ENCODE assay signal across 9 mouse cellular contexts in the genomic region with DNA sequence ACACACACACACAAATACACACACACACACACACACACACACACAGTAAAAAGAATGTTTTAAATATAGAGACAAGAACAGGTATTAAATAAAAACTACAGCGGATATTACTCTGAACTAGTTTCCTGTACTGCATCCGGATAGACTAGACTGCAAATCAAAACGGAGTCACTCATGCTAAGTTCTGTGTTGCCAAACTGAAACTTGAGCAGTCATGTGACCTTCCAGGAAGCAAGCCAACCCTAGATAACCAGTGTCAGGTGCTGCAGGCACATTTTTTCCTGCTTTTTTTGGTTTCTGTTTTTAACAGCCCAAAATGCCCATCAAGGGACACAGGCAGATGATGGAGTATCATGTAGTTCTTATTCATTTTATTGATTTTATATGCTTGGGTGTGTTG. TPM values are rescaled to one million over a fixed set of nuclear protein-coding genes. Genes with fewer than 3 reads are reported as not detected.
DNase-seq lines count a peak whose midpoint lies in the region; ATAC-seq and TF ChIP-seq lines count a peak whose summit lies in the region.
"Had no signal": no experiment of that assay in that cellular context is flagged by ENCODE, and none has a peak within 500 bp of the region (broad histone marks: within the 10 kb centered on the region; RNA-seq: fewer than 3 reads in every experiment).

No protein-coding gene starts in this region.

- TF ChIP-seq POLR2A in thymus, adult 2 months (IDR thresholded peaks at IDR 0.05; ENCODE audit: control insufficient read depth, extremely low read depth, insufficient read depth, low read length, poor library complexity) = no peak
- no peak for TF ChIP-seq POLR2A in cerebellum, adult 2 months (IDR thresholded peaks at IDR 0.05; ENCODE audit: borderline replicate concordance, insufficient read depth, low read length)

- H3K4me1 ChIP-seq in thymus, adult 2 months (replicated peaks; ENCODE audit: control insufficient read depth, insufficient read depth, low read length) = peaks cover 3% of the 10 kb centered on the region
- no peaks in the 10 kb centered on the region for H3K4me1 ChIP-seq in cerebellum, adult 2 months (ENCODE audit: control insufficient read depth, insufficient read depth, low read length)
- H3K4me1 ChIP-seq: midbrain, embryonic 12.5 days had no signal

- no peak overlapping the region; the same call in 1 of the 2 replicates for H3K27ac ChIP-seq in thymus, adult 2 months (ENCODE audit: control insufficient read depth, insufficient read depth, low read length)
- H3K27ac ChIP-seq in cerebellum, adult 2 months (ENCODE audit: insufficient read depth, low read length) = no peak overlapping the region
- no peak overlapping the region for H3K27ac ChIP-seq in layer of hippocampus, adult 2 months
- H3K27ac ChIP-seq: midbrain, embryonic 12.5 days had no signal

- peak; percentile 37 for DNase-seq in thymus, adult 2 months
- no peak for DNase-seq in thymus, postnatal 36 days
- DNase-seq in fibroblast of lung, adult 2 months (ENCODE audit: low read depth) = peak; percentile 96
- DNase-seq in kidney, postnatal 14 days = peak; percentile 85
- DNase-seq in thymus, postnatal 0 days (ENCODE audit: low spot score) = peak; percentile 36
- DNase-seq in cerebellum, adult 2 months = no peak
- DNase-seq in layer of hippocampus, adult 2 months (ENCODE audit: low spot score in 2 of 2) = no peak

- H3K4me3 ChIP-seq in thymus, adult 2 months (ENCODE audit: control insufficient read depth, insufficient read depth, low read length) = no peak overlapping the region
- H3K4me3 ChIP-seq in cerebellum, adult 2 months (replicated peaks; ENCODE audit: insufficient read depth, low read depth, low read length) = no peak overlapping the region
- H3K4me3 ChIP-seq in layer of hippocampus, adult 2 months = no peak overlapping the region
- H3K4me3 ChIP-seq: midbrain, embryonic 12.5 days had no signal

- no peaks in the 10 kb centered on the region for H3K36me3 ChIP-seq in thymus, adult 2 months (ENCODE audit: control insufficient read depth, insufficient read depth, low read length)
- H3K36me3 ChIP-seq: midbrain, embryonic 12.5 days had no signal

- ATAC-seq in erythroblast, adult 5-6 weeks (replicated peaks; ENCODE audit: low FRiP score, poor library complexity, severe bottlenecking) = no peak

- H3K27me3 ChIP-seq in thymus, adult 2 months (ENCODE audit: control insufficient read depth, insufficient read depth, low read length) = no peaks in the 10 kb centered on the region
- no peaks in the 10 kb centered on the region for H3K27me3 ChIP-seq in cerebellum, adult 2 months (ENCODE audit: control insufficient read depth, insufficient read depth, low read length)
- H3K27me3 ChIP-seq: midbrain, embryonic 12.5 days had no signal

- WGBS in thymus, adult 2 months = 7% methylated on average over 3 of the region's 3 CpGs
- WGBS in cerebellum, adult 2 months = 44% methylated on average over 3 of the region's 3 CpGs

- no peak for TF ChIP-seq CTCF in thymus, adult 2 months (IDR thresholded peaks at IDR 0.05; ENCODE audit: borderline replicate concordance, control insufficient read depth, extremely low read depth, insufficient read depth, low read length, poor library complexity)
- no peak for TF ChIP-seq CTCF in cerebellum, adult 2 months (IDR thresholded peaks at IDR 0.05; ENCODE audit: borderline replicate concordance, insufficient read depth, low read depth, low read length)
- no peak for TF ChIP-seq CTCF in layer of hippocampus, adult 2 months (conservative IDR thresholded peaks at IDR 0.05)

RNA-seq across cellular contexts. Expression of a gene that starts 10.5 kb away (rescaled TPM):
- 2.7 and 5.2 TPM in 2 replicates for polyA plus RNA-seq in thymus, adult 2 months (2012; rRNA removed)
- polyA plus RNA-seq in thymus, postnatal 0 days (2015; fragmentation: Nextera tagmentation; extraction: Ambion mirVana) = 0.51 and 0.54 TPM in 2 replicates
- polyA plus RNA-seq in cerebellum, adult 2 months (2012; rRNA removed) = 7.6 and 10.1 TPM in 2 replicates
- 1 to 10 TPM; 1.4 to 2.3 TPM for total RNA-seq in layer of hippocampus, adult 2 months (2021)
- total RNA-seq in erythroblast, adult 5-6 weeks (2015; ENCODE audit: low replicate concordance) = not detected in 2 replicates
- not detected in 2 replicates for total RNA-seq in erythroblast, adult 5-6 weeks (2017; ENCODE audit: low replicate concordance)

RNA-seq across cellular contexts. Expression of a gene that starts 38.7 kb away (rescaled TPM):
- 67.0 and 75.0 TPM in 2 replicates for polyA plus RNA-seq in thymus, adult 2 months (2012; rRNA removed)
- 26.9 and 29.4 TPM in 2 replicates for polyA plus RNA-seq in thymus, postnatal 0 days (2015; fragmentation: Nextera tagmentation; extraction: Ambion mirVana)
- 23.6 and 27.1 TPM in 2 replicates for polyA plus RNA-seq in cerebellum, adult 2 months (2012; rRNA removed)
- 10 to 100 TPM; 36.6 to 41.1 TPM for total RNA-seq in layer of hippocampus, adult 2 months (2021)
- 28.2 and 35.7 TPM in 2 replicates for total RNA-seq in erythroblast, adult 5-6 weeks (2015; ENCODE audit: low replicate concordance)
- total RNA-seq in erythroblast, adult 5-6 weeks (2017; ENCODE audit: low replicate concordance) = 20.2 and 22.2 TPM in 2 replicates

Comparison
In these comparisons a context has a peak if more than half of its experiments do, and no peak if none do; other contexts are left out.
1. DNase-seq: peak in thymus, adult 2 months (single experiment), fibroblast of lung, adult 2 months (single experiment), kidney, postnatal 14 days (single experiment) and thymus, postnatal 0 days (single experiment); none in thymus, postnatal 36 days (0 of 2), cerebellum, adult 2 months (0 of 2) and layer of hippocampus, adult 2 months (0 of 2).